Mouse (Mus musculus): Measurements from ENCODE around the gene Top2a.

Top2a gene

GRCm38 (mm10) chr11:98983551-98983950 is 40.4 kb downstream of the Top2a start:
- DNase-seq (ENCODE audit: low read depth in 1 of 2, low spot score in 2 of 2): no peak

DNA sequence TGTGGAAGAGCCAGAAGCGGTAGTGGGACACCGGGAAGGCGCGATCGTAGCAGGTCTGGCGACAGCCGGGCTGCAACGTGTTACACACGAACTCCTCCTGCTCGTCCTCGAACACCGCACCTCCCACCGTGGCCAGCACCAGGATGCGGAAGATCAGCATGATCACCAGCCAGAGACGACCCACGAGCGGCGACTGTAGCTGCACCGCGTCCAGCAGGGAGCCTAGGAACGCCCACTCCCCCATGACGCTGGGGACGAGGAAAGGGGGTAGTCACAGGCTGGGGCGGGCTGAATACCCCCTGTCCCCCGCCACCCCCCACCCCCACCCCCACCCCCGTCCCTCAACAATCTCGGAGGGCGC is 41.2 kb downstream of the Top2a start, which contains the start of gene Gjd3:
Gene Gjd3 (minus strand): TSS at position 244 of the 361 bp plus-strand sequence.
- DNase-seq (ENCODE audit: low read depth in 1 of 2, low spot score in 2 of 2): no peak

GRCm38 (mm10) chr11:98981997-98982772 is 41.8 kb downstream of the Top2a start:
- no peak for DNase-seq (ENCODE audit: low read depth in 1 of 2, low spot score in 2 of 2)

DNA sequence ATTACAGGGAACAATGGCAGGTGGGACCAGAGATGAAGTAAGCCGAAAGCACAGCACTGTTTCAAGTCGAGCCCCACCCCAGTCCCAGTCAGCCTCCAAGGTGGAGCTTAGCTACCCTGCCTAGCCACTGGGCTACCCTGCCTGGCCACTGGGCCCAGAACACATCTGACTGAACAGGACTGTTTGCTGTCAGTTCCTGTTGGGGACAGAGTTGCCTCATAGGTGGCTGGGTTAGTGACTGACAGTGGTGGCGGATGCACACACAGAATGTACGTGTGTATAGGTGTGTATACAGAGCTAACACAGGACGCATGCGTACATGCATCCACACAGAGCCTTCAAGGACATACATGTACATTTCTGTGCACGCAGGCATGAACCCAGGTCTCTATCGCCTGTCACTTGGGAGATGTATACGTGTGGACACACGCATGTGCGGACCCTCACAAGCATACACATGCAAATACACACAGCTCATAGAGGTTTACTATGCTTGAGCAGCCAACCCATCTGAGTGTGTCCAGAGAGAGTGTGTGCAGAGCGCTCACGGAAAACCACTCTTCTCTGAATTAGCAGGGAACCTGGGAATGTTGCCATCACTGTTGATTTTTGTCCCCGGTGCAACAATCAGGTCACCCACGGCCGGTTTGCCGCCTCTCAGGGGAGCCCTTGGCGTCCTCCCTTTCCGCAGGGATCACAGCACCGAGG is 42.5 kb downstream of the Top2a start:
- DNase-seq (ENCODE audit: low read depth in 1 of 2, low spot score in 2 of 2): no peak

GRCm38 (mm10) chr11:98979356-98979755 is 44.6 kb downstream of the Top2a start:
- no peak for DNase-seq (ENCODE audit: low read depth in 1 of 2, low spot score in 2 of 2)

- no peak for DNase-seq (ENCODE audit: low read depth in 1 of 2, low spot score in 2 of 2)
Observed at GRCm38 (mm10) chr11:98978526-98979148, 45.4 kb downstream of the Top2a start.

DNA sequence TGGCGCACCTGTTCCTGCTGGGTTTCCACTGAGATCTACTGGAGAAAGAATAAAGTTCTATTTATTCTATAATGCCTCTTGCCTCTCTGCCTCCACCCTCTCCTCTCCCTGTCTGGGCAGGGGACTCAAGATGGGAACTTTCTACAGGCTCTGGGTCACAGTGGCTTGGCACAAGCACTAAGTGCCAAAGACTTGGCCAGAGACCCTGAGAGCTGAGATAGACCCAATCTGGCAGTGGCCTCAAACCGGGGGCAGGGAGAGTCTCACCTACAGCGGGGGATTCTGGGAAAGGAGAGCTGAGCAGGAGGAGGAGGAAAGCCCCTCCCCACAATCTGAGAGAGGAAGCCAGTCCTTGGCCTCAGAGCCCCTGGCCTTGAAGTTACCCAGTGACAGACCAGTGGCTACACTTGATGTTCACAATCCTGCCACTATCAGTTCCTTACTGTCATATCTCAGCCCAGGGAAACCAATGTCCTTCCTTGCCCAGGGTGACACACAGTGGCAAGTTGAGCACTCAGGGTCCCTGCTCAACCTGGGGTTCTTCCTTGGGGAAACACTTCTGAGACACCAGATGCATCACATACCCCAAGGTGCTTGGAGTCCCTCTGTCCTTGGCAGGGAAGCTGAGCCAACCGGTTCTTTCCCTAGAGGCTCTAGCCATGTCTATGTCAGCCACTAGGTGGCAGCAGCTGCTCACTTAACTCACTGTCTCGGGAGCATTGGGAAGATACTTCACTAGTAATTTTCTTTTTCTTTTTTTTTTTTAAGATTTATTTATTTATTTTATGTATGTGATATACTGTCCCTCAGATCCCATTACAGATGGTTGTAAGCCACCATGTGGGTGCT is 48.9 kb downstream of the Top2a start:
- no peak for DNase-seq (ENCODE audit: low read depth in 1 of 2, low spot score in 2 of 2)

- DNase-seq (ENCODE audit: low read depth in 1 of 2, low spot score in 2 of 2): no peak
Observed at GRCm38 (mm10) chr11:98974213-98974612, 49.8 kb downstream of the Top2a start.

- no peak for DNase-seq (ENCODE audit: low read depth in 1 of 2, low spot score in 2 of 2)
Observed at GRCm38 (mm10) chr11:98973584-98973983, 50.4 kb downstream of the Top2a start.

DNA sequence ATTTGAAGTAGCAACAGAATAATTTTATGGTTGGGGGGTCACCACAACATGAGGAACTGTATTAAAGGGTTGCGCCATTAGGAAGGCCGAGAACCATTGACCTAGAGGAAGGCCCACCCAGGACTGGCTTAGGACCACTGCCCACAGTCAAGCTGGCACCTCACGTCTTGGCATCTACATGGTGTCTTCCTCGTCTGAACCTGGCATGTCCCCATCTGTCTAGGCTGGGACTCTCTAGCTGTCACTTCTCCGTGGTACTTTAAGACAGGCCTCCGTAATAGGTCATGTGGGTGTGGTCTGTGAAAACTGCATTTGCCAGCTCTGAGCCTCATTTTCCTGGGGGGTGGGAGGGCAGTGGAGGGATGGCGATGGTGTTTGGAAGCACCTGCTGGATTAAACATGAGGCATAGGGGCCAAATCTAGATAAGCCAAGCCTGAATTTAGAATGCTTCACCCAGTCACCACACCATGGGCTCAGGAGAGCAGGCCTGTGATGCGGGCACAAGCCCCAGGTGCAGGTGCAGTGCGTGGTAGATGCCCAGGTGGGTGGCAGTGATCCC is 51.1 kb downstream of the Top2a start:
- DNase-seq (ENCODE audit: low read depth in 1 of 2, low spot score in 2 of 2): no peak

DNA sequence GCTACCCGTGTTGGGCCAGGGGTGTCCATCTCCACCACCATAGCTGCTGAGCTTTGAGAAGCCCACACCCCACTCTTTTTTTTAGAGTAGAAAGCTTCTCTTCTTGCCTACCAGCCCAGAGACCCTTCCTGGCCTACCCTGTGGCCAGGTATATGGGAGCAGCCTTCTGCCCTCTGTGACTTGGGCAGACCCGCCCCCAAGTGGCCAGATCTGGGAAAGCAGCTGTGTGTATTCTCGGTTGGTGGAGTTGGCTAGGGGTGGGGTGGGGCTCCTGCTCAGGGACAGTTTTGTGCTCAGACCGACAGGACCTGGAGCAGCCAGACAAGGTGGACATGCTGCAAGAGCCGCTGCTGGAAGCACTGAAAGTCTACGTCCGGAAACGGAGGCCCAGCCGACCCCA is 51.8 kb downstream of the Top2a start:
- peak in 1 of 2 experiments; percentile 72 for DNase-seq (ENCODE audit: low read depth in 1 of 2, low spot score in 2 of 2)

DNA sequence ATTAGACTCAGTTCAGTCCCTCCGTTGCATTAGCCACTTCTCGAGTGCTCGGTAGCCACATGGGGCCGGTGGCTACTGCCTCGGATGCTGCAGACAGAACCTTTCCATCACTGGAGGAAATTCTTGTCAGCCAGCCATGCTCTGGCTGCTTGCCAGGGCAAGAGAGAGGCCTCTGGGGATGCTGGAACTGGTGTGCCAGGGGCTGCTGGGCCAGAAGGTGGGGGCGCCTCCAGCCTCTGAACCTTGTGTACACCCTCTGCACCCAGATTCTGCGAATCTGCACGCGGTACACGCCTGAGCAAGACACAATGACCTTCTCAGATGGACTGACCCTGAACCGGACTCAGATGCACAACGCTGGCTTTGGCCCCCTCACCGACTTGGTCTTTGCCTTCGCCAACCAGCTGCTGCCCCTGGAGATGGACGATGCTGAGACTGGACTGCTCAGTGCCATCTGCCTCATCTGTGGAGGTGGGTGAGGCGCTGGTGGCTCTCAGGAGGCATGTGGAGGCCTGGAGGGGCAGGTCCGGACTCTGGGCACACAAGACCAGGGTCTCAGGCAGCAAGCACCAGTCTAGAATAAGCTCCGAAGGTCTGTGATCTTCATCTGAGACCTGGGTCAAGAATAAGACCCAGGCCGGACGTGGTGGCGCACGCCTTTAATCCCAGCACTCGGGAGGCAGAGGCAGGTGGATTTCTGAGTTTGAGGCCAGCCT is 52.5 kb downstream of the Top2a start:
- no peak for DNase-seq (ENCODE audit: low read depth in 1 of 2, low spot score in 2 of 2)

- no peak for DNase-seq (ENCODE audit: low read depth in 1 of 2, low spot score in 2 of 2)
Observed at GRCm38 (mm10) chr11:98970191-98970925, 53.6 kb downstream of the Top2a start.

- no peak for DNase-seq (ENCODE audit: low read depth in 1 of 2, low spot score in 2 of 2)
Observed at GRCm38 (mm10) chr11:98969496-98969927, 54.5 kb downstream of the Top2a start.

- no peak for DNase-seq (ENCODE audit: low read depth in 1 of 2, low spot score in 2 of 2)
Observed at GRCm38 (mm10) chr11:98968716-98969495, 55.1 kb downstream of the Top2a start.

DNA sequence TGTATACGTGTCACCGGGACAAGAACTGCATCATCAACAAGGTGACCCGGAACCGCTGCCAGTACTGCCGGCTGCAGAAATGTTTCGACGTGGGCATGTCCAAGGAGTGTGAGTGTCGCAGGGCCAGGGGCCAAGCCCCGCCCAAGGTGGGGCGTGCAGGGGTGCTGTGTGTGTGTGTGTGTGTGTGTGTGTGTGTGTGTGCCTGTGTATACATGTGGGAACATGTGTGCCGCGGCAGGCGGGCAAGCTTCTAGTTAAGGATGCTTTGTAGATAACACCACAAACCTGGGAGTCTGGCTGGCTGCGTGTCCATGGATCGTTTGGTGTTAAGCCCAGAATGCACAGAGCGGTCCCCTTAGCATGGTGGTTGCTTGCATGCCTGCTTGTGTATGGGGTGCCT is 55.9 kb downstream of the Top2a start:
- no peak for DNase-seq (ENCODE audit: low read depth in 1 of 2, low spot score in 2 of 2)

DNA sequence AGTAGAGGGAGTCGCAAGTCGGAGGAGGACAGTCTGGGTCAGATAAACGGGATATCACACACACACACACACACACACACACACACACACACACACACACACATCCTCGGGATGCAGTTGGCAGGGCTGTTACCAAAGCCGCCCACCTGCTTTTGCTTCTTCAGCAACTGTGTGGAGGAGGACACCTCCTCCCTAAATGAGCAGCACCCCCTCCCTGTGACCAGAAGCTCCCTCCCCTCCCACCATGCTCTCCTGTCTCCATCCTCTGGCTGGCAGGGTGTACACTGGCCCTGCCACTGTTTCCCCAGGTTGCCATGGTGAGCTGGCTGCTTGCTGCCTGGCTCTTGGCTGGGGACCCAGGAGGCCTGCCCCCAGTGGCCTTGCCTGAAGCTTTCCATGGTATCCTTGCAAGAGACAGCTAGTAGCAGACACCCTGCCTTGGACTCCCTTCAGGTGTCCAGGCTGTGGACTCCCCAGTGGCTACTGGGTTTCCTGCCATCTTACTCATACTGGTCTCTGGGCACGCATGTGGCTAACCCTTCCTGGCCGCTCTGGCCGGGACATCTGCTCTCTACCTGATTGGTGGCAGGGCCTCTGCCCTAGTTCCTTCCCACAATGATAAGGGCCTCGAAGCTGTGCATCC is 57.4 kb downstream of the Top2a start:
- no peak for DNase-seq (ENCODE audit: low read depth in 1 of 2, low spot score in 2 of 2)

GRCm38 (mm10) chr11:98965416-98966077 is 58.4 kb downstream of the Top2a start:
- DNase-seq (ENCODE audit: low read depth in 1 of 2, low spot score in 2 of 2): no peak

Measured in monocyte, adult 2 months (primary cell).